Mouse (Mus musculus) E14TG2a.4 (cell line): ENCODE measurements around the gene Pbxip1.

Experiments used
- CTCF ChIP-seq: conservative IDR thresholded peaks from 2 replicates; pipeline ENCODE4 v1.5.1; 2014; ENCODE audit warnings: low read length
- NANOG ChIP-seq: IDR thresholded peaks from 2 replicates; pipeline ENCODE4 v1.6.1; 2014; ENCODE audit warnings: borderline replicate concordance, low read length, mixed read lengths
- POU5F1 ChIP-seq: IDR thresholded peaks from 2 replicates; pipeline ENCODE4 v1.6.1; 2014; ENCODE audit warnings: low read length, borderline replicate concordance

- TF ChIP-seq CTCF (no peak), NANOG (no peak), POU5F1 (no peak)
Measured at GRCm38 (mm10) chr3:89430171-89431159, 6.0 kb upstream of the Pbxip1 start, which contains the start of gene Pygo2.
